Mouse (Mus musculus) MEL (cell line): ENCODE measurements at regions not wholly inside any gene's neighbourhood (a gene's known extent, or its start where the extent isn't known, plus 50 kb on each side); places are given as distances from the start of the nearest gene placed in this dataset.
"Not testable (repeated sequence)": the region's sequence is repeated elsewhere in the genome, so short reads cannot be mapped to it uniquely, and the experiment has no call there.

Source experiments
- DNase-seq: peaks from one replicate; pipeline ENCODE4 v3.0.0; 2011; ENCODE audit warnings: low read depth, low spot score
- H3K27ac ChIP-seq: 2 replicates; pipeline ENCODE4 v1.5.1; 2012; ENCODE audit warnings: low read depth, mild to moderate bottlenecking, control low read depth, low read length, moderate library complexity; ENCODE audit not compliant: control insufficient read depth
- H3K27me3 ChIP-seq, 2 experiments: fragments of 150-350 bp in 1 of 2; sonication (generic) in 1 of 2; 2 replicates each; pipeline ENCODE4 v1.6.1; 2012; ENCODE audit warnings: low read length in 2 of 2, mild to moderate bottlenecking in 2 of 2, improper control_type of control experiment in 1 of 2, moderate library complexity in 1 of 2; ENCODE audit not compliant: insufficient read depth in 2 of 2, control insufficient read depth in 1 of 2
- H3K36me3 ChIP-seq, 2 experiments: 2 replicates each; pipeline ENCODE4 v1.6.1; 2012 to 2014; ENCODE audit warnings: low read length in 2 of 2, improper control_type of control experiment in 1 of 2, inconsistent platforms in 1 of 2, mild to moderate bottlenecking in 1 of 2; ENCODE audit not compliant: insufficient read depth in 2 of 2, control insufficient read depth in 1 of 2
- H3K4me1 ChIP-seq, 2 experiments: fragments of 150-350 bp in 1 of 2; sonication (generic) in 1 of 2; 2 replicates each; pipeline ENCODE4 v1.6.1; 2012; ENCODE audit warnings: low read length in 2 of 2, improper control_type of control experiment in 1 of 2, mild to moderate bottlenecking in 1 of 2; ENCODE audit not compliant: insufficient read depth in 2 of 2, control insufficient read depth in 1 of 2
- H3K4me3 ChIP-seq, 2 experiments: fragments of 150-350 bp in 1 of 2; sonication (generic) in 1 of 2; 2 replicates each; pipeline ENCODE4 v1.5.1; 2012; ENCODE audit warnings: low read depth in 2 of 2, low read length in 2 of 2, mild to moderate bottlenecking in 2 of 2, moderate library complexity in 2 of 2, control low read depth in 1 of 2, improper control_type of control experiment in 1 of 2; ENCODE audit not compliant: control insufficient read depth in 1 of 2, insufficient read depth in 1 of 2
- H3K79me2 ChIP-seq: 2 replicates; pipeline ENCODE4 v1.6.1; 2012; ENCODE audit warnings: mild to moderate bottlenecking, low read length, moderate library complexity; ENCODE audit not compliant: control insufficient read depth, poor library complexity, insufficient read depth
- H3K9ac ChIP-seq: 2 replicates; pipeline ENCODE4 v1.6.1; 2012; ENCODE audit warnings: low read depth, mild to moderate bottlenecking, control low read depth, low read length, moderate library complexity; ENCODE audit not compliant: control insufficient read depth, poor library complexity, severe bottlenecking
- H3K9me3 ChIP-seq: fragments of 150-350 bp; sonication (generic); replicated peaks from 2 replicates; pipeline ENCODE4 v1.6.1; 2012; ENCODE audit warnings: mild to moderate bottlenecking, low read length, improper control_type of control experiment, moderate library complexity; ENCODE audit not compliant: insufficient read depth
- BHLHE40 ChIP-seq: IDR thresholded peaks from 2 replicates; pipeline ENCODE4 v1.6.1; 2012; ENCODE audit warnings: low read depth, mild to moderate bottlenecking, inconsistent platforms, low read length, improper control_type of control experiment, borderline replicate concordance
- CTCF ChIP-seq, 3 experiments: IDR thresholded peaks in 2 of 3; conservative IDR thresholded peaks in 1 of 3; 2 replicates each; pipeline ENCODE4 v1.5.1; 2011 to 2012; ENCODE audit warnings: low read length in 3 of 3, low read depth in 2 of 3, mild to moderate bottlenecking in 2 of 3, improper control_type of control experiment in 1 of 3, inconsistent platforms in 1 of 3, mixed read lengths in 1 of 3, moderate library complexity in 1 of 3; ENCODE audit not compliant: control insufficient read depth in 1 of 3, insufficient read depth in 1 of 3, poor library complexity in 1 of 3, severe bottlenecking in 1 of 3
- E2F4 ChIP-seq: IDR thresholded peaks from 2 replicates; pipeline ENCODE4 v1.6.1; 2011; ENCODE audit warnings: low read depth, low read length, improper control_type of control experiment, borderline replicate concordance
- EP300 ChIP-seq, 2 experiments: IDR thresholded peaks; 2 replicates each; pipeline ENCODE4 v1.6.1; 2011; ENCODE audit warnings: improper control_type of control experiment in 2 of 2, low read length in 2 of 2, low read depth in 1 of 2, mild to moderate bottlenecking in 1 of 2
- ETS1 ChIP-seq: IDR thresholded peaks from 2 replicates; pipeline ENCODE4 v1.6.1; 2012; ENCODE audit warnings: low read depth, mild to moderate bottlenecking, inconsistent platforms, low read length, improper control_type of control experiment, moderate library complexity
- GABPA ChIP-seq: IDR thresholded peaks from 2 replicates; pipeline ENCODE4 v1.6.1; 2012; ENCODE audit warnings: low read depth, mild to moderate bottlenecking, inconsistent platforms, low read length, improper control_type of control experiment, moderate library complexity
- HCFC1 ChIP-seq: IDR thresholded peaks from 2 replicates; pipeline ENCODE4 v1.6.1; 2012; ENCODE audit warnings: low read depth, mild to moderate bottlenecking, inconsistent platforms, low read length, improper control_type of control experiment, moderate library complexity
- JUND ChIP-seq: IDR thresholded peaks from 2 replicates; pipeline ENCODE4 v1.6.1; 2011; ENCODE audit warnings: low read depth, mild to moderate bottlenecking, improper control_type of control experiment, low read length
- MAFK ChIP-seq: IDR thresholded peaks from 2 replicates; pipeline ENCODE4 v1.6.1; 2011; ENCODE audit warnings: low read depth, mild to moderate bottlenecking, low read length, improper control_type of control experiment, borderline replicate concordance
- MAX ChIP-seq: IDR thresholded peaks from 2 replicates; pipeline ENCODE4 v1.6.1; 2011; ENCODE audit warnings: low read length, improper control_type of control experiment
- MAZ ChIP-seq: IDR thresholded peaks from 2 replicates; pipeline ENCODE4 v1.6.1; 2012; ENCODE audit warnings: low read depth, mild to moderate bottlenecking, inconsistent platforms, low read length, improper control_type of control experiment
- MEF2A ChIP-seq: IDR thresholded peaks from 2 replicates; pipeline ENCODE4 v1.6.1; 2014; ENCODE audit warnings: low read depth, mild to moderate bottlenecking, inconsistent platforms, low read length, improper control_type of control experiment; ENCODE audit not compliant: poor library complexity, insufficient replicate concordance, severe bottlenecking; ENCODE audit errors: extremely low read depth
- MXI1 ChIP-seq: IDR thresholded peaks from 2 replicates; pipeline ENCODE4 v1.6.1; 2011; ENCODE audit warnings: mild to moderate bottlenecking, low read depth, low read length, improper control_type of control experiment
- MYB ChIP-seq: IDR thresholded peaks from 2 replicates; pipeline ENCODE4 v1.6.1; 2011; ENCODE audit warnings: mild to moderate bottlenecking, low read depth, low read length, improper control_type of control experiment
- NELFE ChIP-seq: IDR thresholded peaks from 2 replicates; pipeline ENCODE4 v1.6.1; 2011; ENCODE audit warnings: low read depth, low read length, improper control_type of control experiment
- SIN3A ChIP-seq: IDR thresholded peaks from 2 replicates; pipeline ENCODE4 v1.6.1; 2012; ENCODE audit warnings: low read length, improper control_type of control experiment, inconsistent platforms
- TCF12 ChIP-seq: IDR thresholded peaks from 2 replicates; pipeline ENCODE4 v1.6.1; 2014; ENCODE audit warnings: low read depth, mild to moderate bottlenecking, inconsistent platforms, low read length, improper control_type of control experiment, moderate library complexity
- ZKSCAN1 ChIP-seq: IDR thresholded peaks from 2 replicates; pipeline ENCODE4 v1.6.1; 2012; ENCODE audit warnings: low read depth, mild to moderate bottlenecking, inconsistent platforms, low read length, improper control_type of control experiment, moderate library complexity

DNA sequence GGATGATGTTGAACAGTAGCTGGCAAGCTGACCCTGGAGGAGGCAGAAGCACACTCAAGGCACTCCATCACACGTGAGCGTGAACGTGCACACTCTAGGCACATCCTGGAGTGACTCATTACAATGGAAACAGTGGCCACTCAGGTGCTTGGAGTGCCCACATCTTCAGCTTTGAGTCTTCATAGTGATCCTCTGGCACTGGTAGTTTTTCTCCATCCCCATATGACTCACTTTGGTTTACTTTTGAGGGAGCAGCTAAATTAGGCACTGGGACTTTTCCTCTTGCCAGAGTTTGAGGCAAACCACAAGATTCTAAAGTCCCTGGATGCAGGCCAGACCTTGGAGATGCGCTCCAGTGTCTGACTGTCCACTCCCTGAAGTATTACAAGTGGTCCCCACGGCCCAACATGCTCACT, 52.5 kb upstream of the Slc44a3 start (continued):
- TF ChIP-seq MXI1: no peak

DNA sequence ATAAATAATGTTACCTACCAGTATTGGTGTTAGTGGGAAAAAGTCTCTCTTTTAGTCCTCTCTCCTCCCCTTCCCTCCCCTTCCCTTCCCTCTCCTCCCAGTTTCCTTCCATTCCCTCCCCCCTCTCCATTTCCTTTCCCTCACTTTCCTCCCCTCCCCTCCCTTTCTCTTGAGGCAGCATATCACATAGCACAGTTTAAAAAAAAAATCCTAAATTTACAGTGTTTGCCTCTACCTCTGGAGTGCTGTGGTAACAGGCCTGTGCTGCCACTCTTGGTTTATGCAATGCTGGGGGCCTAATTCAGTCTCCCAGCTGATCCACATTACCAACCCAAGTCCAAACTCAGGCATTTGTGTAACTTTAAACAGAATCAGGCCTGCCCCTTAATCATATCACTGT, 52.1 kb upstream of the Slc44a3 start:
- H3K36me3 ChIP-seq: no peaks in the 10 kb centered on the region
- no peaks in the 10 kb centered on the region for H3K79me2 ChIP-seq
- H3K27ac ChIP-seq: no peak overlapping the region
- no peak overlapping the region for H3K9ac ChIP-seq
- TF ChIP-seq TCF12 (no peak), MYB (no peak), SIN3A (no peak), E2F4 (no peak), MAFK (no peak), EP300 (IDR thresholded peaks at IDR 0.05; ENCODE audit: low read depth in 1 of 2, low read length in 2 of 2) (no peak), ZKSCAN1 (no peak), MAX (no peak), GABPA (no peak), ETS1 (no peak), JUND (no peak), CTCF (IDR thresholded peaks at IDR 0.05 in 2 of 3, conservative IDR thresholded peaks at IDR 0.05 in 1 of 3; ENCODE audit: control insufficient read depth in 1 of 3, insufficient read depth in 1 of 3, low read depth in 2 of 3, low read length in 3 of 3, poor library complexity in 1 of 3, severe bottlenecking in 1 of 3) (no peak), BHLHE40 (no peak), MAZ (no peak), NELFE (no peak), MEF2A (no peak), HCFC1 (no peak)
- TF ChIP-seq, all 39 proteins: peak for 0
- no peak for DNase-seq
- Histone ChIP-seq H3K4me3 (no peak overlapping the region), H3K4me1 (no peaks in the 10 kb centered on the region), H3K27me3 (no peaks in the 10 kb centered on the region), H3K9me3 (no peaks in the 10 kb centered on the region)

DNA sequence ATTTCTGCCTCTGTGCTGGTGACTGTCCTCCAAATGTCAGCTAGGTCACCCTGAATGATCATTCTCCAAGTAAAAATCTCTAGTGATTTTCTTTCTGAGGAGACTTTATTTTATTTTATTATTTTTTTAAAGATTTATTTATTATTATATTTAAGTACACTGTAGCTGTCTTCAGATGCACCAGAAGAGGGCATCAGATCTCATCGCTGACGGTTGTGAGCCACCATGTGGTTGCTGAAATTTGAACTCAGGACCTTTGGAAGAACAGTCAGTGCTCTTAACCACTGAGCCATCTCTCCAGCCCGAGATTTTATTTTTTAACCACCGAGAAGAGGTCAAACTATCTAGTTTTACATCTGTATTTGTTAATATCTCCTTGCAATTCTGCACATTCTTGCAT, 50.5 kb upstream of the Slc44a3 start:
- H3K4me3 ChIP-seq, H3K9ac ChIP-seq, H3K4me1 ChIP-seq, DNase-seq, H3K27me3 ChIP-seq, H3K27ac ChIP-seq, H3K79me2 ChIP-seq, H3K36me3 ChIP-seq, H3K9me3 ChIP-seq: not testable (repeated sequence)
